Comparison of ENCODE assay signal across 14 mouse cellular contexts in genomic region chr1:165670056-165670455, GRCm38 (mm10).
"Had no signal": no experiment of that assay in that cellular context is flagged by ENCODE, and none has a peak within 500 bp of the region (broad histone marks: within the 10 kb centered on the region; RNA-seq: fewer than 3 reads in every experiment).

No protein-coding gene starts in this region.

- H3K4me3 ChIP-seq: kidney, embryonic 15.5 days; left cerebral cortex, adult 2 months; liver, embryonic 13.5 days had no signal

- H3K4me2 ChIP-seq: kidney, embryonic 15.5 days; liver, embryonic 13.5 days; midbrain, embryonic 11.5 days had no signal

- H3K27me3 ChIP-seq: kidney, embryonic 15.5 days; liver, embryonic 13.5 days had no signal

- H3K9me3 ChIP-seq: kidney, embryonic 15.5 days; liver, embryonic 13.5 days had no signal

- H3K36me3 ChIP-seq: liver, embryonic 13.5 days had no signal

- DNase-seq: kidney, postnatal 10 days; kidney, postnatal 36 days; layer of hippocampus, postnatal 36 days; liver, embryonic 13.5 days; lung, adult 2 months; lung, postnatal 14 days; lung, postnatal 4 days; midbrain, embryonic 14.5 days; thymus, adult 2 months; thymus, postnatal 25 days had no signal

- H3K9ac ChIP-seq: kidney, embryonic 15.5 days; liver, embryonic 13.5 days had no signal

- H3K27ac ChIP-seq: kidney, embryonic 15.5 days; left cerebral cortex, adult 2 months; liver, embryonic 13.5 days; stomach, postnatal 0 days had no signal
